Mouse (Mus musculus): Measurements from ENCODE around the gene Simc1.

Gene Simc1

GRCm38 (mm10) chr13:54589414-54589995 is 85.9 kb downstream of the Simc1 start:
- DNase-seq (ENCODE audit: low spot score in 2 of 2), result no peak

GRCm38 (mm10) chr13:54589996-54590951 is 86.7 kb downstream of the Simc1 start, which contains the start of the genes Nop16 and Higd2a:
Gene Nop16, minus strand, starts transcription at chr13:54590090.
Gene Higd2a, plus strand, starts transcription at chr13:54590207.
- peak; percentile 92 for DNase-seq (ENCODE audit: low spot score in 2 of 2)

- no peak for DNase-seq (ENCODE audit: low spot score in 2 of 2)
Observed at GRCm38 (mm10) chr13:54591776-54592356, 88.3 kb downstream of the Simc1 start.

GRCm38 (mm10) chr13:54593617-54594016 is 90.0 kb downstream of the Simc1 start:
- DNase-seq (ENCODE audit: low spot score in 2 of 2), result no peak

GRCm38 (mm10) chr13:54596107-54596690 is 92.6 kb downstream of the Simc1 start:
- no peak for DNase-seq (ENCODE audit: low spot score in 2 of 2)

- DNase-seq (ENCODE audit: low spot score in 2 of 2), result no peak
Observed at GRCm38 (mm10) chr13:54596870-54597269, 93.3 kb downstream of the Simc1 start.

- no peak for DNase-seq (ENCODE audit: low spot score in 2 of 2)
Observed at GRCm38 (mm10) chr13:54598622-54599143, 95.1 kb downstream of the Simc1 start.
